Mouse (Mus musculus) C2C12 (cell line): ENCODE data around the gene Hist1h3b. TPM values are rescaled to one million over a fixed set of nuclear protein-coding genes. Genes with fewer than 3 reads are reported as not detected.
"Not testable (repeated sequence)": the region's sequence is repeated elsewhere in the genome, so short reads cannot be mapped to it uniquely, and the experiment has no call there.

Experiments used
- H3K27me3 ChIP-seq: one replicate; pipeline ENCODE4 v1.6.1; 2011; ENCODE audit not compliant: control insufficient read depth, insufficient read depth, insufficient read length
- H3K36me3 ChIP-seq: one replicate; pipeline ENCODE4 v1.6.1; 2011; ENCODE audit not compliant: control insufficient read depth, insufficient read depth
- H3K4me3 ChIP-seq: one replicate; pipeline ENCODE4 v1.5.1; 2011; ENCODE audit warnings: mild to moderate bottlenecking, control low read depth; ENCODE audit not compliant: poor library complexity, insufficient read depth, severe bottlenecking
- H3K79me2 ChIP-seq: one replicate; pipeline ENCODE4 v1.6.1; 2011; ENCODE audit not compliant: control insufficient read depth, insufficient read depth
- H3K79me3 ChIP-seq: one replicate; pipeline ENCODE4 v1.6.1; 2011; ENCODE audit warnings: low read depth, control low read depth
- H3ac ChIP-seq: one replicate; pipeline ENCODE3; 2011; ENCODE audit warnings: low read depth; ENCODE audit not compliant: control insufficient read depth, insufficient read length
- CEBPB ChIP-seq: IDR thresholded peaks from one replicate; pipeline ENCODE4 v1.6.1; 2011; ENCODE audit warnings: low read depth, mild to moderate bottlenecking, control low read depth, moderate library complexity
- CTCF ChIP-seq: IDR thresholded peaks from one replicate; pipeline ENCODE4 v1.5.1; 2011; ENCODE audit not compliant: control insufficient read depth, insufficient read depth, insufficient read length
- FOSL1 ChIP-seq: IDR thresholded peaks from one replicate; pipeline ENCODE4 v1.8.0; 2011; ENCODE audit warnings: mild to moderate bottlenecking, low read length; ENCODE audit not compliant: poor library complexity, insufficient read depth, severe bottlenecking
- MAX ChIP-seq: IDR thresholded peaks from one replicate; pipeline ENCODE4 v1.6.1; 2011; ENCODE audit warnings: mild to moderate bottlenecking, control low read depth
- MYOD1 ChIP-seq: IDR thresholded peaks from one replicate; pipeline ENCODE4 v1.6.1; 2011; ENCODE audit warnings: low read depth; ENCODE audit not compliant: control insufficient read depth, insufficient read length
- MYOG ChIP-seq: IDR thresholded peaks from one replicate; pipeline ENCODE4 v1.6.1; 2011; ENCODE audit not compliant: control insufficient read depth, insufficient read length; ENCODE audit errors: extremely low read depth
- USF1 ChIP-seq: IDR thresholded peaks from one replicate; pipeline ENCODE4 v1.6.1; 2011; ENCODE audit warnings: low read depth, mild to moderate bottlenecking, control low read depth, moderate library complexity
- polyA plus RNA-seq: library from polyadenylated mRNA; unstranded; fragments of >200 nt; fragmentation: generic; extraction: Trizol; gene quantifications from one replicate; pipeline ENCODE4 v1.2.1, GENCODE M21; 2012; ENCODE audit warnings: missing spikeins

Hist1h3b gene
- polyA plus RNA-seq, 1 experiment: 2.0 TPM

- peaks cover 1% of the 10 kb centered on the region for H3K79me3 ChIP-seq
- H3K36me3 ChIP-seq: no peaks in the 10 kb centered on the region
- H3K4me3 ChIP-seq: peak within 1 kb of the TSS; percentile 23
- H3ac ChIP-seq: peak within 1 kb of the TSS; percentile 76
- H3K79me2 ChIP-seq: no peaks in the 10 kb centered on the region
- no peaks in the 10 kb centered on the region for H3K27me3 ChIP-seq
- no peak for TF ChIP-seq MYOG
- TF ChIP-seq USF1: peak; percentile 50
- no peak for TF ChIP-seq CEBPB
- TF ChIP-seq FOSL1: no peak
- no peak for TF ChIP-seq MAX
- no peak for TF ChIP-seq CTCF
- no peak for TF ChIP-seq MYOD1
Observed at GRCm38 (mm10) chr13:23745381-23746161, 6.5 kb upstream of the Hist1h3b start, which contains the start of gene Hist1h3c. Hist1h3c (minus strand) TSS chr13:23745602.

GRCm38 (mm10) chr13:23746201-23747080, 5.6 kb upstream of the Hist1h3b start, which contains the start of gene Hist1h2bb:
Hist1h2bb (plus strand) TSS chr13:23746734.
- H3K79me2 ChIP-seq, H3K27me3 ChIP-seq, H3K79me3 ChIP-seq, H3K36me3 ChIP-seq: not testable (repeated sequence)
- Histone ChIP-seq H3ac (peak within 1 kb of the TSS; percentile 76), H3K4me3 (peak within 1 kb of the TSS; percentile 12)

GRCm38 (mm10) chr13:23747081-23747891, 4.8 kb upstream of the Hist1h3b start:
- Histone ChIP-seq H3K79me3 (no peaks in the 10 kb centered on the region), H3K4me3 (no peak overlapping the region), H3K27me3 (no peaks in the 10 kb centered on the region), H3K79me2 (no peaks in the 10 kb centered on the region), H3K36me3 (no peaks in the 10 kb centered on the region), H3ac (no peak overlapping the region)
- no peak for TF ChIP-seq USF1
- TF ChIP-seq MAX: no peak
- TF ChIP-seq MYOD1: no peak
- TF ChIP-seq CEBPB: no peak
- no peak for TF ChIP-seq FOSL1

- TF ChIP-seq CEBPB (no peak), FOSL1 (no peak), MAX (no peak), CTCF (no peak), MYOG (no peak), MYOD1 (no peak), USF1 (no peak)
- Histone ChIP-seq H3K4me3 (no peak overlapping the region), H3K36me3 (no peaks in the 10 kb centered on the region)
Observed at GRCm38 (mm10) chr13:23747892-23748288, 4.2 kb upstream of the Hist1h3b start.

GRCm38 (mm10) chr13:23749563-23750121, 2.4 kb upstream of the Hist1h3b start:
- H3K27me3 ChIP-seq: no peaks in the 10 kb centered on the region
- no peak overlapping the region for H3ac ChIP-seq
- no peaks in the 10 kb centered on the region for H3K79me2 ChIP-seq
- no peak overlapping the region for H3K4me3 ChIP-seq
- H3K36me3 ChIP-seq: no peaks in the 10 kb centered on the region
- H3K79me3 ChIP-seq: no peaks in the 10 kb centered on the region
- TF ChIP-seq MAX: no peak
- no peak for TF ChIP-seq MYOD1
- TF ChIP-seq CTCF: no peak
- peak; percentile 67 for TF ChIP-seq CEBPB
- TF ChIP-seq MYOG: no peak
- no peak for TF ChIP-seq USF1
- TF ChIP-seq FOSL1: peak; percentile 24

More at GRCm38 (mm10) chr13:23747892-23748288, 4.2 kb upstream of the Hist1h3b start:
- Histone ChIP-seq H3K27me3 (no peaks in the 10 kb centered on the region), H3ac (no peak overlapping the region), H3K79me3 (no peaks in the 10 kb centered on the region), H3K79me2 (no peaks in the 10 kb centered on the region)
